Mouse (Mus musculus) c-Kit-negative CD71-positive TER-119-positive erythroid progenitor cells, embryonic 14.5 days (primary cell): ENCODE measurements around the gene Pitx2.

ENCODE experiments used
- DNase-seq: peaks from one replicate; pipeline ENCODE4 v3.0.0-alpha.2; 2013; ENCODE audit warnings: low read depth, low spot score

Gene Pitx2

DNA sequence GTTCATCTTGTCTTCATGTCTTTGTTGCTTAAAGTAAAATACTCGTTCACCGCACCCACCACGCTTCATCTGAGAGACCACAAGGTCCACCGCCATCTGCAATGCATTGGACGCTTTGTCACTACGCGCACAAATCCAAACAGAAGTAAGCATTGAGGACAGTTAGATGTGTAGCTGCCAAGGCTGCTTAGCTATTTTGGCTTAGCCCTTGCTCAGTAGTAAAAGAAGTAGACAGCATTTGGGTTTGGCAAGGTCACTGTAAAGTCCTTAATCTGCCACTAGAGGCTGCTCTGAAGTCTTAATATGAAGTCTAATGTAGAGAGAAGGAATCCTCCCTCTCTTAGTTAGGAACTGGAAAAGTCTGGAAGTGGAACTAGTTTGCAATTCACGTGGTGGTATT is 57.1 kb downstream of the Pitx2 start:
- no peak for DNase-seq

DNA sequence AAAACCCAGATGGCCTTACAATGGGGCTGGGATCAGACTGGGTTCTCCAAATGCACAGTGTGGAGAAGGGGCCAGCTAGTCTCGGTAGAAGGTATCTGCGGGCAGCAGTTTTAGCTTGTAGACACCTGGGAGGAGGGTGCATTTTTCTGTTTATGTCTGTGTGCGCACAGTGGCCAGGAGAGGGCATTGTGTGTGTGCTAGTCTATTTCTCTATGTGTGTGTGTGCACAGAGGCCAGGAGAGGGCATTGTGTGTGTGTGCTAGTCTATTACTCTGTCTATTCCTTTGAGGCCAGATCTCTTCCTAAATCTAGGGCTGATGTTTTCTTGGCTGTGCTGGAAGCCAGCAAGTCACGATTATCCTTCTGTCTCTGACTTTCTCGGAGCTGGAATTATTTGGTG is 58.8 kb downstream of the Pitx2 start:
- no peak for DNase-seq
